Mouse (Mus musculus) cortical plate, adult 2 months (tissue): ENCODE data around the gene Cacng6. TPM values are rescaled to one million over a fixed set of nuclear protein-coding genes. Genes with fewer than 3 reads are reported as not detected.

Source experiments
- H3K27ac ChIP-seq: fragments of 200-500 bp; 2 replicates; pipeline ENCODE4 v1.5.1; 2012; ENCODE audit warnings: low read length, control low read depth, inconsistent platforms; ENCODE audit not compliant: insufficient read depth
- H3K4me1 ChIP-seq: fragments of 200-500 bp; 2 replicates; pipeline ENCODE4 v1.6.1; 2011; ENCODE audit warnings: low read length; ENCODE audit not compliant: control insufficient read depth, insufficient read depth
- H3K4me3 ChIP-seq: fragments of 200-500 bp; 2 replicates; pipeline ENCODE4 v1.5.1; 2011; ENCODE audit warnings: mild to moderate bottlenecking, low read length, control low read depth; ENCODE audit not compliant: insufficient read depth
- CTCF ChIP-seq: fragments of 200-500 bp; IDR thresholded peaks from 2 replicates; pipeline ENCODE4 v1.5.1; 2011; ENCODE audit warnings: mild to moderate bottlenecking, control low read depth, low read length; ENCODE audit not compliant: insufficient read depth; ENCODE audit errors: extremely low read depth
- POLR2A ChIP-seq: fragments of 200-500 bp; IDR thresholded peaks from 2 replicates; pipeline ENCODE4 v1.6.1; 2011; ENCODE audit warnings: mild to moderate bottlenecking, low read length, control low read depth; ENCODE audit not compliant: insufficient read depth; ENCODE audit errors: extremely low read depth
- polyA plus RNA-seq: library from polyadenylated mRNA; depleted of rRNA; stranded (reverse); fragments of >200 nt; gene quantifications from 2 replicates; pipeline ENCODE4 v1.2.3, GENCODE M21; 2012; rRNA removed

The Cacng6 gene
- polyA plus RNA-seq, 1 experiment = 0.81 TPM

DNA sequence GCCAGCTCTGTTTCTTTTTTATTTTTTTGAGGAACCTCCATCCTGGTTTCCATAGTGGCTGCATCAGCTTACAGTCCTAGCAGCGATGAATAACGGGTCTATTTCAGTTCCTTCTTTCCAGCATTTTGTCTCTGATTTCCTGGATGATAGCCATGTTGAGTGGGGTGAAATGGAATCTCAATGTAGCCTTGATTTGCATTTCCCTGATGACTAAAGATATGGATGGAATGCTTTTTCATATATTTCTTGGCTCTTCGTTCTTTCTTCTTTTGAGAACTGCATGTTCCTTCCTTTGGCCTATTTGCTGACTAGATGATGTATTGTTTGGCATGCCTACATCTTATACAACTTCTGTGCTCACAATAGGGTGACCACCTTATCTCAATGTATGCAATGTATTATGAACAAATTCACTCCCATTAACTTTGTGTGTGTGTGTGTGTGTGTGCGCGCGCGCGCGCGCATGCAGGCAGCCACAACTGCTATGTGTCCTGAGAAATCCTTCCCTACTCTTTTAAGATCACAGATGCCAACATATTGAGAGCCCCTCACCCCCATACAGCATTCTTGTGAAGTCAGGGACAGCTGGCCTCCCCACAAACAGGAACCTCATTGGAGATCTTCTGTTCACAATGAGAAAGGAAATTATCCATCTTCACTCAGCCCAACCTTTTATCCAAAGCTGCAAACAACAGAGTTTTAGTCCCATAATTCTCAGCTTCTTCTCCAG, 33.3 kb downstream of the Cacng6 start:
- Histone ChIP-seq H3K4me3 (no peak overlapping the region), H3K4me1 (peaks cover 4% of the 10 kb centered on the region), H3K27ac (peak overlapping the region; percentile 15; the same call in 1 of the 2 replicates)
- TF ChIP-seq POLR2A (no peak), CTCF (no peak)

DNA sequence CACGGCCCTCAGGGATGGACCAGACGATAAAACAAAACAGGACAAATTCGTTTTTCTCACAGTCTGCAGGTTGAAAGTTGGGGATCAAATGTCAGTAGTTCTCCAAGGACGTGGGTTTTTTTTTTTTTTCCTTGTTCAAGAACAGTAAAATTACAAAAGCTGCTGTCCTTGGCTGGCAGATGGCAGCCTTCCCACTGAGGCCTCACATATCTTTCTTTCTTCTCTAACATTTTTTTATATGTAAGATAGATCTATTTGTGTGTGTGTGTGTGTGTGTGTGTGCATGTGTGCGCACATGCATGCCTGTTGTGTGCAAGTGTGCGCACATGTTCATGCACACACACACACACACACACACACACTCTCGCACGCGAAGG, 33.8 kb downstream of the Cacng6 start:
- Histone ChIP-seq H3K27ac (0 out of 2 replicates have a peak overlapping the region, but pooled peaks have one; percentile 15), H3K4me3 (no peak overlapping the region), H3K4me1 (peaks cover 4% of the 10 kb centered on the region)
- TF ChIP-seq CTCF = no peak
- TF ChIP-seq POLR2A = no peak

DNA sequence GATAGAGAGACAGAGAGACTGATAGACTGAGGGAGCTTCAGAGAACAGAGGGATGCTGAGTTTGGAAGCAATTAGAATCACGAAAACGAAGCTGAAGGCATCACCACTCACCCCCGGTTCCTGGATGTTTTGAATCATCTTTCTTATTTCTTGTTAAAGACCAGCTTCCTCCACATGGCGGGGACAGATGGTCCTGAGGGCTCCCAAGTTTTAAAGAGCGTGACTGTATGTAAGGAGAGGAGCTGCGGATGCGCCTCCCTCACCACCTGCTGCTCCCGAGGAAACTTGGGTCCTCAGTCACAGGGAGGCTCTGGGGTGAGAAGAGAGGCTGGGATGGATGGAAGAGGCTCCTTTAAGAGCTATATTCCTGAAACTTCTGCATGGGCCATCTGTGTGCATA, 36.3 kb downstream of the Cacng6 start:
- H3K4me3 ChIP-seq = no peak overlapping the region
- H3K4me1 ChIP-seq = peaks cover 4% of the 10 kb centered on the region
- TF ChIP-seq CTCF (no peak), POLR2A (no peak)
- 0 out of 2 replicates have a peak overlapping the region, but pooled peaks have one; percentile 8 for H3K27ac ChIP-seq

DNA sequence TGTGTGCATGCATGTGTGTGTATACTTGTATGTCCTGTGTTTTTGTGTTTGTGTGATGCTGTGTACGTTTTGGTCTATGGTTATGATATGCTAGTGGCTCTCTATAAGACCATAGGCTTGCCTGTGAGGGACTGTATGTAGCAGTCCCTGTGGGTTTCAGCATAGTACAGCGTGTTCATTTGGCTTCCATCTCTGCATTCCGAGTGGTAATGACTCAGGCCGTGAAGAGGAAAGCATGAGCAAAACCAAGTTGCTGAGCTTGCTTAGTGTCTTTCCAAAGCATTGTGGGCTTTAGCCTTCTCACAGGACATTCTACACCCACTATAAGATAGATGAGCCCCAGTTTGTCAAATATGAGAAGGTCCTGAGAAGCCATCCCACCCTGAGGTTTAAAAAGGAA, 39.3 kb downstream of the Cacng6 start:
- TF ChIP-seq POLR2A (no peak), CTCF (no peak)
- H3K27ac ChIP-seq = no peak overlapping the region
- H3K4me3 ChIP-seq = no peak overlapping the region
- H3K4me1 ChIP-seq = peaks cover 2% of the 10 kb centered on the region

DNA sequence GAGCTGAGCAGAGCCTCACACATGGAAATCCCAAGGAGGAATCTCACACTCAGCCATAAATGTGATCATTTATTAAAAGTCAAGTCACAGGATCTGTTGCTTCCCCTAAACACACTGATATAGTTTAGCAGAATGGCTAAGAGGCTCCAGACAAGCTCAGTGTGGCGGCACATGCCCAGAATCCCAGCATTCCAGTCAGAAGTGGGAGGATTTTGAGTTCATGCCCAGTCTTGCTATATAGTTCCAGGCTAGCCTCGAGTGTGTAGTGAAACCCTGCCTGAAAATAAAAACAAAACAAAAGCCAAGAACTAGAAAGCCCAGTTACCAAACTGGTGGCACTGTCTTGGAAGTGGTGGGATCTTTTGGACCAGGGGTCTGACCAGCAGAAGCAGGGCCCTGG, 44.6 kb downstream of the Cacng6 start:
- Histone ChIP-seq H3K4me3 (no peak overlapping the region), H3K27ac (no peak overlapping the region), H3K4me1 (no peaks in the 10 kb centered on the region)
- TF ChIP-seq POLR2A (no peak), CTCF (no peak)

DNA sequence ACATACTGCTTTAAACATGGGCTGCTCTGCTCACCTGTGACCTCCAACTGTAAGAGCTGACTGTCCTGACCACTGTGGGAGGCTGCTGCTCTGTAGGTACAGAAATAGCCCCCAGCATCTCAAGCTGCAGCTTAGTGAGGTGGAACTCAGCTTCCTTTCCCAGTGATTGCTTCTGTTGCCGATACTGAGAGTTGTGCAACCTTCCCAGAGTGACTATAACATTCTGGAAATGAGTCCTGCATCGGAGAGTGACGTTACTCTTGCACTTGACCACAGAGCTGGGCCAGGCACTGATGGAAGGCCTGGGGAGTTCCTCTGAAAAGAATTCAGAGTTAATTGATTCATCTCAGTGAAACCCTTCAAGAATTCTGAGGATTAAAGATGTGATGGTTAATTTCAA, 48.8 kb downstream of the Cacng6 start:
- Histone ChIP-seq H3K4me1 (no peaks in the 10 kb centered on the region; the same call in 1 of the 2 replicates), H3K4me3 (no peak overlapping the region)
- TF ChIP-seq POLR2A (no peak), CTCF (no peak)

DNA sequence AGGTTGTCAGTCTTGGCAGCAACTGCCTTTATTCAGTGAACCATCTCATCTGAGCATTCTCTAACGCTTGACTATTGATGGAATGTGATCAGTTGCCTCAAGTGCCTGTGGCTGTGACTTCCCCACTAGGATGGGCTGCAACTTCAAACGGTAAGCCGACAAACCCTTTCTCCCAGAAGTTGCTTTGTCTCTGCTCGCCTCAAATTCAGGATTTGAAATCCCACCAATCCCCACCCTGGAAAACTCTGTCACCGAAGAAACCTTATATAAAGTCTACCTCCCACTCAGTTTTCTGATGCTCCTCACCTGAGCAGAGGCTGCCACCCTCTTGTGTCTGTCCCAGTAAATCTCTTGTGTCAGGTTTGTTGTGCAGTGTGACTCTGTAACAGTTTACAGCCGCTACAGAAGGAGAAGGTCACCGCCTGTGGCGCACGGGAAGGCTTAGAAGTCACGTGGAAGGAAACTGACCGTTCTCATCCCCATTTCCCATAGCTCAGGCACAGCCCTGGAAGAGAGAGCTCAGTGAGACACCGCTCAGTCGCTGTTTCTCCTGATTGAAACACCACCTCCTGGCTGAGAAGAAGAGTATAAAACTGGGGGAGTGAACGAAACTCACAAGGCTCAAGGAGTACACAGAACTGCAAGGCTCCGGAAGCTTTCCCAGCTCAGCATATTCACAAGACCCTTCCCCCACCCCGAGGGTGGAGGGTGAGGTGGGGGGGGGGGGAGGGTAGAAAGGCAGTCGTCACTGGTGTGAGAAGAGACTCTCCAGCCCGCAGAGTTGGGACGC, 50.5 kb downstream of the Cacng6 start:
- Histone ChIP-seq H3K4me3 (no peak overlapping the region), H3K4me1 (no peaks in the 10 kb centered on the region; the same call in 1 of the 2 replicates), H3K27ac (no peak overlapping the region)
- TF ChIP-seq POLR2A (no peak), CTCF (peak; percentile 16; the same call in 1 of the 2 replicates)

More for the DNA sequence above, 48.8 kb downstream of the Cacng6 start:
- no peak overlapping the region for H3K27ac ChIP-seq

DNA sequence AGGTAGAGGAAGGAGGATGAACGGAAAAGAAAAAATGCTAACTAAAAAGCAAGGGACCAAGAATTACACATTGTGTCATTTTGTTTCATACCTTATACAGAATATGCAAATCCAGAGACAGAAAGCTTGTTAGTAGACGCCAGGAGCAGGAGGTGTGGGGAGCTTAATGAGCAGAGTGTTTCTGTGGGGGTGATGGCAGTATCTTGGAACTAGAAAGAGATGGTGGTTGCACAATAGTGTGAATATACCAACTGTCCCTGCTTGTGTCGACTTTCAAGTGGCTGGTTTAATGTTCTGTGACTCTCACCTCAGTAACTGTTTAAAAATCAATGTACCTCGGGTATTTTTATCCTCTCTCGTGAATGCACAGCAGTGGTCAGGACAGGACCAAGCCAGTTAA, 52.7 kb downstream of the Cacng6 start:
- Histone ChIP-seq H3K27ac (no peak overlapping the region), H3K4me3 (no peak overlapping the region), H3K4me1 (no peaks in the 10 kb centered on the region; the same call in 1 of the 2 replicates)
- no peak for TF ChIP-seq POLR2A
- no peak for TF ChIP-seq CTCF

DNA sequence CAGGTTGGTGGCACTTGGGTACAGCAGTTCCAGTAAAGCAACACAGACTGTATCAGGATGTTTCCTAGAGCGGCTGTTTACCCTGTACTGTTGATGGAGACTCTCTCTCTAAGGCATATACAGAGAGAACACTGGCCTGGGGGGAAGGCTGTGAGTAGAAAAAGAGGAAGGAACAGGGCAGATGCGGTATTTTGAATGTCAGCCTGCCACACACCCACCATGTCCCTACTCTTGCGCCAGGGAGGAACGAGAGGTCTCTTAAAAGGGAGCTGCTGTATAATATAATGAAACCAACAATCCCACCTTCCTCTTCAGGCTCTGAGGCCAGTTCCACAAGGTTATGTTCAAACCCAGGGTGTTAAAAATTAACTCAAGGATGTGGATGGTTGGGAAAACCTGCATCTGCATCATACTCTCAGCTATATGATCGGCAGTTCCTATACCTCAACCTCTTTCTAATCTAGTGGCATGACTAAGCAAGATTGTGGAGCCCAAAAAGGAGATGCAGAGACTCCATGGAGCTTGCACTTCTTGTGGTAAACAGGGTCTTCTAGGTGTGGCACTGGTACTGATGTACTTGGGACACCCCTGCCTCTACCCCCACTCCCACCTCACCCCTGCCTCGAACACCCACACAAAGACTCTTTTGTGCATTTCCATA, 58.1 kb downstream of the Cacng6 start:
- Histone ChIP-seq H3K4me3 (no peak overlapping the region), H3K4me1 (no peaks in the 10 kb centered on the region), H3K27ac (no peak overlapping the region)
- TF ChIP-seq CTCF = no peak

Other genes with a start within 250 kb of the Cacng6 start
- gene Nlrp12, start 174.5 kb upstream of the Cacng6 start, polyA plus RNA-seq = 0.04 TPM in 1 of 2 replicates, not detected in the other
- gene Myadm, start 135.1 kb upstream of the Cacng6 start, polyA plus RNA-seq = 70.8 and 76.1 TPM in 2 replicates
- gene Prkcg, start 135.0 kb upstream of the Cacng6 start, polyA plus RNA-seq = 148 and 167 TPM in 2 replicates
- 207 and 214 TPM in 2 replicates for gene Cacng7, start 91.2 kb upstream of the Cacng6 start, polyA plus RNA-seq
- 50.3 and 63.3 TPM in 2 replicates for gene Cacng8, start 33.5 kb upstream of the Cacng6 start, polyA plus RNA-seq
- 0.06 TPM in 1 of 2 replicates, not detected in the other for gene Tarm1, start 78.4 kb downstream of the Cacng6 start, polyA plus RNA-seq
- gene Oscar, start 192.0 kb downstream of the Cacng6 start, polyA plus RNA-seq = 4.7 and 5.7 TPM in 2 replicates
- 366 and 413 TPM in 2 replicates for gene Ndufa3, start 193.2 kb downstream of the Cacng6 start, polyA plus RNA-seq
- 38.5 and 39.3 TPM in 2 replicates for gene Tfpt, start 205.7 kb downstream of the Cacng6 start, polyA plus RNA-seq
- 65.3 and 75.1 TPM in 2 replicates for gene Prpf31, start 205.8 kb downstream of the Cacng6 start, polyA plus RNA-seq
- gene Cnot3, start 221.1 kb downstream of the Cacng6 start, polyA plus RNA-seq = 39.9 and 44.6 TPM in 2 replicates
- gene Leng1, start 241.6 kb downstream of the Cacng6 start, polyA plus RNA-seq = 7.3 and 8.3 TPM in 2 replicates